Mouse (Mus musculus) cerebellum, postnatal 10 days (tissue): ENCODE results near the gene Bard1.

ENCODE experiments used
- DNase-seq, 2 experiments: peaks; one replicate each; pipeline ENCODE4 v3.0.0; 2021; ENCODE audit warnings: mixed read lengths in 2 of 2

Gene Bard1

DNA sequence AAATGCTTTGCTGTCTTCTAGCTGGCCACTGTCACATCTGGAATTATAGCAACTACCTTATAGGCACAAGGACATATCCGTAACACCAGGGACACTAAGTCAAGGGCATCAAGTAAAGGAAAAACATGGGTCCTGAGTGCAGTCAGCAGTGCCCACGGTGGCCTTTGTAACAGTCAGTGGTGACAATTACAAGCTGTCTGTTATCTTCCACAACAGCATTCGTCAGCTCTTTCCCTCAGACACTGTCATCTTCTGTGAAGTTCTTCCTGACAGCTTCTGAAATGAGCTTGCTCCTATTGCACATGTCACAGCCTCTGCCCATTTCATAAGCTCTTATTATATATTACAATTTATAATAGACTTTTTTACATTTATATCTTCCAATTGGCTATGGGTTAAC lies 50.7 kb downstream of the Bard1 start:
- no peak for DNase-seq

DNA sequence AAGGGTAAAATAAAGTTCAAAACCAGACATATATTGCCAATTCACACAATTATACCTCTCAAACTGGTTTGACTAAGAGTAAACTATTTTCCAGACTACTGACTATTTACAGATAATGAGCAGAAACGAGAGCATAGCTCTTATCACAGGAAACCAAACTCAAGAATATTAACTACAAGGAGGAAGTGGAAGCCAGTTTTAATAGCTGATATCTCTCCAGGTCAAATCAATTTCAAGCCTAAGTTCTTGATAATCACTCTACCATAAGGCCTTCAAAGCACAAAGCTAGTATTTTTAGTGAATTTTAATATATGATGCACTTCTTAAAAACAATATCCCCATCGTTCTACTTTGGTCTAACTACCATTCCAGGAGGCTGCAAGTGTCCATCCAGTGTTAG lies 57.8 kb downstream of the Bard1 start:
- DNase-seq, result no peak

DNA sequence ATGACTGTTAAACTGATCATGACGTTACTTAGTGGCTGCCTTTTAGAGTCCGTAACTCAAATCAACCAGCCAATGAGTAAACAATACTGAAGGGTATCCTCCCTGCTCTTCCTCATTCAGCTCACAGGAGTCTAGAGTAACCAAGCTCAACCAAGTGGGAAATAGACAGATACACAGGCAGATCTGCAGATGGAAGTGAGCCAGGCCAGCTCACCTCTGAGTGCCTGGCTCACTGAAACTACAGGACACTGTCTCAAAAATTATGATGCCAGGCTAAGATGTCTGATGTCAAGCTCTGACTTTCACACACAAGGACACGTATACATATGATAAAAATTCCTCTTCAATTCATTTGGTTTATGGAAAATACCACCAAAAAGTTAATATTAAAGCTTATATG lies 59.0 kb downstream of the Bard1 start:
- DNase-seq, result peak; percentile 47 to 63

DNA sequence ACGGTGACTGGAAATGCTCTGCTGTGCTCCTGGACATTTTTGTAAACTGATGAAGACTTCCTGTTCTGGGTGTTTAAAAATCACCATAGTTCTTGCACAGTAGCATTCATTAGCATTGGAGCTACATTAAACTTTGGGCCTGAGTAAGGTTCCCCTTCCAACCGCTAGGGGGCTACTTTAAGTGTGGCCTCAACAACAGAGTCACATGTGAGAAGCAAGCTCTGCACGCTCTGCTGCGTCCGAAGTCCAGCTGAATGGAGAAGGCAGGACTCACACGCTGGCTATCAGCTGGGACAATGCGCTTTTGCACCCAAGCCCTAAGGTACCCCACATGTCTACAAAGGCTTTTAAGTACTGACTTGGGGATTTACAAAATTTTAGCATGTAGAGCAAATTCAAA lies 65.9 kb downstream of the Bard1 start:
- peak; percentile 15 to 24 for DNase-seq

DNA sequence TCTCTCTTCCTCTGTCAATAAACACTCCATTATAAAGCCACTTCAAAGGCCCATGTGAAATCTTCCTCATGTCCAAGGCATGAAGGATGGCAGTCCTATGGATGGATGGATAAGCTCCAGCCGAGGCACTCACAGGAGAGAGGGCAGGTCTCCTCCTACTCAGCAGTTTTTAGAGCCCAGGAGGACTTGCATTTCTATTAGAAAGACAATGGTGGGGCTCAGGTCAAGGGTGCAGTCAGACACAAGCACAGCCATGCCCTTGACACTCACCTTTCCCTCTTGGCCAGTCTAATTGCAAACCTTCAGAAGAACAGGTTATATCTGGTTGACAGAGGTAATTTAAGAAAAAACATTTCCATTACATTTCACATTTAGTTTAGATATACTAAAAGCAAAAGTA lies 67.4 kb downstream of the Bard1 start:
- no peak for DNase-seq

DNA sequence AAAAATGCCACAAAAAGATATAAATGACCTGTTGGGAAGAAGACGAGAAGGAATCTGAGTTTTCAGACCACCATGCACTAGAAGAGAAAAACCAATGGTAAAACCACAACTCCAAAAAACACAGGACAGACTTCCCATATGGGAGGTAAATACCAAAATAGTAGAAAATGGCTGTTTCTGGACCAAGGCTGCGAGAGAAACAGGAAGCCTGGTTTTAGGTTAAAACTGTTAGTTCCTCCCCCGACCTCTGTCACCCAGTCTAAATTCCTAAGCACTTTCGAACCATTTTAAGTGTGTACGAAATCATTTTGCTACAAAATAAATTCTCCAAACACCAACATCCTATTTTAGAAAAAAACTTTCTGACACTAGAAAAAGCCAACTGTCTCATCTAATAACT lies 80.2 kb downstream of the Bard1 start:
- no peak for DNase-seq

DNA sequence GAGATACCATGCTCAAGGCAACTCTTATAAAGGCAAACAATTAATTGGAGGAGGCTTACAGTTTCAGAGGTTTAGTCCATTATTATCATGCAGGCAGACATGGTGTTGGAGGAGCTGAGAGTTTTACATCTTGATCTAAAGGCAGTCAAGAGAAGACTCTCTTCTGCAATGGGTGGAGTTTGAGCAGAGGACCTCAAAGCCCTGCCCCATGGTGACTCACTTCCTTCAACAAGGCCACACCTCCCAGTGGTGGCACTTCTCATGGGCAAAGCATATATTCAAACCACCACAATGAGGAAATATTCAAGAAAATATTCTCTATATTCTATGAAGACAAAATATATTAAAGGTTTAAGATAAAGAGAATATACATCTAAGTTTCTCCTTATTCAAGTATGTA lies 88.6 kb downstream of the Bard1 start:
- no peak for DNase-seq

DNA sequence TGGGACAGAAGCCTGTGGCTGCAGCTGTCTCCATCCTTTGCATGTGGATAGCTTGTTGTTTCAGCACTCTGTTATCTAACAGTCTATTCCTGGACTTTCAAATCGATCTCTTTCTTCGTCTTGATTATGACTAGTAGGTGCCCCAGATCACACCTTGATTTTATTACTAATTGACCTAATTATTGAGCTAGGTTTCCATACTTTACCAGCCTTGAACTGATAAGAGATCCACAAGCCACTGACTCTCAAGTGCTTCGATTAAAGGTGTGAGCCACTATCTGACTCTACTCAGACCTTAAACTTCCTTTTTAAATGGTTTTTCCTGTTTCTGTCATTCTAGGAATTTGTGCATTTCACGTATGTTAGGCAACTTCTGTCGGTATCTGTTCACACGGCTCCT lies 96.9 kb downstream of the Bard1 start:
- DNase-seq, result no peak

DNA sequence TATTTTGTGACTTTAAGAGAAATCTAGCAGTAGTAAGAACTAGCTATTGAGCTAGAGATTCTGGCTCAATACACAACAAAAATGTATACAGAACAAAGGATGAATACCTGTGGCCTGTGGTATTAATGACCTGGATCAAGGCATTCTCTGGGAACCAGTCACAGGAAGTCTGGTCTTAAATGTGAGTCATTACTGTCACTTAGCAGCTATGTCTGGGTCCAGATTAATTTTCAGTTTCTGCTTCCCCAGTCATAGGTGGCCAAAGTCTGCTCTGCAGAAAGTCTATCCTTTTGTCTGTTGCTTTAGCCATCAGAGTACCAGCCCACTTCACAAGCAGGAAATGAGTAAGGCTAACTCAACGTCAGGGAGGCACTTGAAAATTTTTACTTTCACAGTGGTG lies 98.8 kb downstream of the Bard1 start:
- DNase-seq, result no peak

DNA sequence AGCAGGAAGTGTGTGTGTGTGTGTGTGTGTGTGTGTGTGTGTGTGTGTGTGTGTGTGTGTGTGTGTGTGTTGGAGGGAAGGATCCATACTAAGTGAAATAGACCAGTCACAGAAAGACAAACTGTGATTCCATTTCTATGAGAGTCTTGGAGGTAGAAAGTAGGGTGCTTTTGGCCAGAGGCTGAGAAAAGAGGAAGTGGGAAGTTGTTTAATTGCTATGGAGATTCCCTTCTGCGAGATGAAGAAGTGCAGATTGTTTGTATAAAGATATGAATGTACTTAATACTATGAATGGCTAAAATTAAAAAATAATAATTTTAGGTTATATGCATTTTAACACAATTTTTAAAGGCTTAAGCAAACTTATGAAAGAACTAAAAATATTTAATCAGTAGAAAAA lies 99.2 kb downstream of the Bard1 start:
- DNase-seq, result no peak

DNA sequence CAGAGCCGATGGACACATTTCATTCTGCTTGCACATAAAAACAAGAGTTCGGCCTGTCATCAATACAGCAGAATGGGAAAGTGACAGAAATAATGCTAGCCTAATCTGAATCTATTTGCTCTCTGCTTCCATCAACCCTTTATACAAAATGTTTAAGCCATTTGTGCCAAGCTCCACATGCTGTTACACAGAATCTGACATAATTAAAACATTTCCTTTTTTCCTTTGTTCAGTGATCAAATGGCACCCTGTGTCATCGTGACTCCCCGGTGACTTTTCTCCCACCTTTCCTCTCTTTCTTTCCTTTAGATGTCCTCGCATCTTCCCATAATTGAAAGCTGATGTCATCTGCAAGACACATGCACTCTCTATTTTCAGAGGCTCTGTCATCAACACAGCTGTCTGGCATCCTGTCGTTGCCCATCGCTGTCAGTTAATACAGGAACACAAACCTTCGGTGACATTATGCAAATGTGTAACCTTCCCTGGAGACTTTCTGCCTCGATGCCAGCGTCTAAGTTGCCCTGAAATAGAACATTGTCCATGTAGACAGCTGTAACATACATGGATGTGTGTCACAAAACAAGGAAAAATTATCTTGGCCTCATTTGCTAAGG lies 105.5 kb downstream of the Bard1 start:
- DNase-seq, result no peak

DNA sequence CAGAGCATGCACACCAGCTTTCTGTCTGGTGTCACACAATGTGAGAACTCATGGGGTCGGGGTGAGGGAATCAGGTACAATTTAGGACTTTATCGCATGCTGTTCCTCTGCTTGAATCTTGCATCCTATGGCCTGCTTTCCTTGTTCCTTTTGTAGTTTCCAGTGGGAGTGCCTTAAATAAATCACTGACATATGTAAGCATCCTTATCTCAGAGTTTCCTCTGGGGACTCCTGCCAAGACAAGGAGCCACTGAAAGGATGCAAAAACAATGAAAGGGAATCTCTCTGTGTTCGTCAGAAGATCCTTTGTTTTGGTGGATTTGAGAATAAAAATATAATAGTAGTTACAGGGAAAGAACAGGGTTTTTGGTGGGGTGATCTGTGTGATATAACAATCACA lies 106.2 kb downstream of the Bard1 start:
- no peak for DNase-seq
